Mouse (Mus musculus): ENCODE measurements around the gene Evi5l.

GRCm38 (mm10) chr8:4226739-4227347 is 60.5 kb downstream of the Evi5l start, which contains the start of gene Lrrc8e:
- TF ChIP-seq CTCF (IDR thresholded peaks at IDR 0.05; ENCODE audit: control insufficient read depth, insufficient read depth, low read length) (no peak), POLR2A (IDR thresholded peaks at IDR 0.05; ENCODE audit: borderline replicate concordance, control insufficient read depth, low read depth, low read length) (no peak)

All from bone marrow, adult 2 months (tissue).